Mouse (Mus musculus): Measurements from ENCODE around the gene Lypd6.
A peak's percentile ranks its signal among the peaks of the same experiment; 100 is the strongest.

The Lypd6 gene

DNA sequence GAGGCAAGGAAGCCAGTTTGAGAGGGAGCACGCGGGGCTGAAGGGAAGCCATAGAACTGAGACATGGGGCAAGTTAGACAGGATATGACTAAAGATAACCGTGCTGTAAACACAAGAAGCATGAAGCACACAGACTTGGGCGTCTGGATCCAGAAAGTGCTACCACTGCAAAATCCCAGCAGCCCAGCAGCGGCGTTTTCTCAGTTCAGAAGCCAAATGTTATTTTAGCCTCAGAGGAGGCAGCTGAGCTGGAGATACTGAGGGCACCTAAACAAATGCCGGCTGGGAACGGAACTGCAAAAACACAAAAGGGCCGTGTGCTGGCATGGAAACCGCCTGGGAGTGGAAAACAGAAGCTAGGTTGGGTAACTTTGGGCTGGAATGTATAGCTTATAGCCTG is 43.9 kb downstream of the Lypd6 start:
- DNase-seq (ENCODE audit: low spot score), result peak; percentile 35

DNA sequence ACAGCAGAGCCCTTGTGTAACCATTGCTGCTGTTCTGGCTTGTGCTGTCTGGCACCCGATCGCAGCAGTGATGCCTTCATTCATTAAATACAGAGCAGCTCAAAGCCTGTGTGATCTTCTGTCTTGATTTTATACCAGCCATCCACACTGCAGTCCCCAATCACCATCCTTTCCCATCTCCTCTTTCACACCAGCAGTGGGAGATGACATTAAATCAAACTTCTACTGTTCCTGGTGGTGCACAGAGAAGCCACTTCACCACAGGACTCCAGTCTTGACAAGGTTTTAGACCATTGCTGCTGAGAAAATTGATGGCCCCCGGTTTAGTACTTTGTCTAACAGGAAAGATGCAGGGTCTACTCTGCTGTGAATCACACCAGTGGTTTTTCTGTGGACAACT is 44.9 kb downstream of the Lypd6 start:
- no peak for DNase-seq (ENCODE audit: low spot score)

GRCm38 (mm10) chr2:50111609-50112008 is 45.4 kb downstream of the Lypd6 start:
- DNase-seq (ENCODE audit: low spot score), result no peak

DNA sequence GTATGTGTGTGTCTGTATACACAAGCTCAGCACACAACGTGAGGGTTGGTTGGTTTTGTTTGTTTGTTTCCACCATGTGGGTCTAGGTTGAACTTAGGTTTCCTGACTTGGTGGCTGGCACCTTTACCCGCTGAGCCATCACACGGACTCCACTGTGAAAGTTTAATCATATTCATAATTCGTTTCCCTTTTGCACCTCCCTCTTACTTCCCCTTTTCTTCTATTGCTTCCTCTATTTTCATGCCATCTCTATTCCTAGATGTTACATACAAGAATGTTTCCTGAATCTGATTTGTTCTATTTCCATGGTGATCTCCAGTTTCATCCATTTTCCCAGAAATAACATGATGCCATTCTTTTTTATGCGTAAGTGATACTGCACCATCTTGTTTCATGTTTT is 46.2 kb downstream of the Lypd6 start:
- no peak for DNase-seq (ENCODE audit: low spot score)

GRCm38 (mm10) chr2:50119101-50119500 is 52.9 kb downstream of the Lypd6 start:
- DNase-seq (ENCODE audit: low spot score), result no peak

DNA sequence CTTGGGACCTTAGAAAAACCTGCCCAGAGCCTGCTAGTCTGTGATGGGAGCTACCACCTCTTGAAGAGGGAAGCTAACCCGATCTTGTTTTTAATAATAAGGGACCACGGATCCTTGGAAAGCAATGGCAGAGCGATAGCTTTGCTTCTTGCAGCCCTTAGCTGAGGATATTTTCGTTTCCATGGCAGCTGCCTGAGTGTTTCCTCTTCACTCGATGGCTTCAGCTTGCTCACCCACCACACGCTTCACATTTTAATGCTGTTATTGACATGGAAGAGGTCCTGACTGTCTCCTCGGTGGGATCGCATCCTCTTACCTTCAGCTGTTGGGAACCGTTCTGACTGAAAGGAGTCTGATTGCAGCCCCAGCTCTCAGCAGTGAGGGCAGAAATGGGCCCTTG is 54.6 kb downstream of the Lypd6 start:
- no peak for DNase-seq (ENCODE audit: low spot score)

DNA sequence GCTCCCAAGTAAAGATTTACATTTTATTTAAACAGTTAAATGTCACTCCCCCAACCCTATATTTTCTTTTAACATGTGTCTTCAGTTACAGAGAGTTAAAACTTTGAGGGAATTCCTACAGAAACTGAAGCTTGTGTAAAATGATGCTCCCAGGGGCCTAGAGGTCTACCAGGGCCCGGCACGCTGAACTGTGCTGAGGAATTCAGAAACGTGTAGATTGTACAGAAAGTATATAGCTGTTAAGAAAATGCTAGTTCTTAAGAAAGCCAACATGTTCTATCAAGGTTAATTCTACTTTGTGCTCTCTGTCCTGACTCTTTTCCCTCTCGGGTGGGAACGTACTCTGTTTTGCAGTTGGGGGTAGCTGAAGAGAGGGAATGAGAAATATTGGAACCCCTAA is 57.1 kb downstream of the Lypd6 start:
- DNase-seq (ENCODE audit: low spot score), result no peak

GRCm38 (mm10) chr2:50127513-50128175 is 61.4 kb downstream of the Lypd6 start:
- no peak for DNase-seq (ENCODE audit: low spot score)

DNA sequence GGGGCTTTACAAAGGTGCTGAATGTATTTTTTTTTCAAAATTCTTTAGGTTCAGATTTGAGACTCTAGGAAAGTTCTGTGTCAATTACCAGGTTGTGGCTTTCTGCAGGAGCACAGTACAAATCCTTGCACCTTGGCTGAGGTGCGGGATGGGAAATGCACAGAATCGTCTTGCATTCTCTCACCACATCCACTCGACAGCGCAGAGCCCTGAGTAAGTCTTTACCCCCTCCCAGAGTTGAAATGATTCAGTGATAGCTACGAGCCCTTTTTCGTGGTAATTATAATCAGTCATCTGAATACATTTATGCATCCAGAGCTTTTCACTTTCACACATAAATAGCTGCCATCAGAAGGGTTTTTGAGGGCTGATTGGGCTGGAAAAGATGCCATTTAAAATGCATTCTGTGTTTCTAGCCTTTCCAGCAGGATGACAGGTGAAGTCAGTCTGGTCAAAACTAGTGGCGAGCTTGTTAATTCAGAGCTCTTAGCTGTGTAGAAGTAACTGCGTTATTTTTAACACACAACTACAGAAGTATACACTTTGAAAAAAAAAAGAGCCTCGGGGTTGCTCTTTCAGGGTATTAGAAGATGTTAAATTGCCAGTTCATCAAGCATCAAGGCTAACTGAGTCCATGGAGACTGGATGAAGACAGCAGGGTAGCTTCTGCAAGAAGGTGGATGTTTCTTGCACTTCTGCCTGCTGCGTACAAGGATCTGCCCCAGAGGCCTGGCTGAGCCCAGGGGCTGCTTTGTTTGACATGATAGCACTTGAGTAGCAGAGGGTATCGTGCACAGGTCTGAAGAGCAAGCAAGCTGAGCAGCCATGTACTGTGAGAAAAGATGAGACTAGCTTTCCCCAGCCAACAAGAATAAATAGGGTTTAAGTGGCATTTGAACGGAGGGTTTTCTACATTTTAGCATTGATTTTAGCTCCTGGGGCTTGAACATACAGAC is 62.4 kb downstream of the Lypd6 start:
- no peak for DNase-seq (ENCODE audit: low spot score)

DNA sequence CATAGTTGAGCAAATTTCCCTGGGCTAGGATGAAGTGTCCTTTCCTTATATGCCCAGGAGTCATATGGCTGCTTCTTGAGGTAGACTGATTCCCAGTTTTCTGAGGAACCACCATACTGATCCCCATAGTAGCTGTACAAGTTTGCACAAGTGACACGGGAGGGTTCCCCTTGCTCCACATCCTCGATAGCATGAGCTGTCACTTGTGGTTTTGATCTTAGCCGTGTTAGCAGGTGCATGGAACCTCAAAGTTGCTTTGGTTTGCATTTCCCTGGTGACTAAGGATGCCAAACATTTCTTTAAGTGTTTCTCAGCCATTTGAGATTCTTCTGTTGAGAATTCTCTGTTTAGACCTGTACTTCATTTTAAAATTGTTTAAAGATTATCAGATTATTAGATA is 64.4 kb downstream of the Lypd6 start:
- no peak for DNase-seq (ENCODE audit: low spot score)

DNA sequence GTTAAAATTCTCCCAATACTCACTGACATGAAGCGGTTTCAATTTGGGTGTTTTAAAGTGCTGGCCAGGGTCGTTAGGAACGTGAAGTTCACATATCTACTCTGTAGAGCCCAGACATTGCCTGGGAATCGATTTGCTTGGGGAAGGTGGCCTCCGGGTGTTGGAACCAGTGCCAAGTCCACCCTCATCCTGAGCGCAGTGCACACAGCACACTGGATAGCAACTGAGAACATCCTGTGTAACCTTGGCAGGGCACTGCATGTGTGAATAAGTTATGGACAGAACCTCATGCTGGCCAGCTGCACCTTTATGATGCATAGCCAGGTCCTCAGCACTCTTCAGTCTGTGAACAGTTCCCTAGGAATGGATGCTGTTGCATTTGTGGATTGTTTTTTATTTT is 77.4 kb downstream of the Lypd6 start:
- no peak for DNase-seq (ENCODE audit: low spot score)

DNA sequence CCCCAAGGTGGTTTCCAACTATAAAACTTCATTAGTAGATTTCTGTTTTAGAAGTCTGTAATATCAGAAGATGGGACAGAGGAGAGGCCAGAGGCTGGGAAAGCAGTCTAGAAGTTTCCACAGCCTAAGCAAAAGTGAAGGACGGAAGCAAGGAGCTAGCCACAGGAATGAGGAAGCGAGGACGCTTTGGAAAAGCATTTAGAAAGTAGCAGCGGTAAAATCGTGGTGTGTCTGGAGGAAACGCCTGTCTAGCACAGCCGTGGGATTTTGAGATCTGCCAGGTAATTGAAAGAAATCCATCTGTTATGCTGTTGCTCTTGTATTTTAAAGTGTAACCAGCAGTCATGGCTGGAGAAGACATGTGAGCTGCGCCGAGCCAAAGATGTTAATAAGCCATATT is 81.1 kb downstream of the Lypd6 start:
- DNase-seq (ENCODE audit: low spot score), result no peak

- DNase-seq (ENCODE audit: low spot score), result no peak
These were observed 83.3 kb downstream of the Lypd6 start for GRCm38 (mm10) chr2:50149257-50150202.

DNA sequence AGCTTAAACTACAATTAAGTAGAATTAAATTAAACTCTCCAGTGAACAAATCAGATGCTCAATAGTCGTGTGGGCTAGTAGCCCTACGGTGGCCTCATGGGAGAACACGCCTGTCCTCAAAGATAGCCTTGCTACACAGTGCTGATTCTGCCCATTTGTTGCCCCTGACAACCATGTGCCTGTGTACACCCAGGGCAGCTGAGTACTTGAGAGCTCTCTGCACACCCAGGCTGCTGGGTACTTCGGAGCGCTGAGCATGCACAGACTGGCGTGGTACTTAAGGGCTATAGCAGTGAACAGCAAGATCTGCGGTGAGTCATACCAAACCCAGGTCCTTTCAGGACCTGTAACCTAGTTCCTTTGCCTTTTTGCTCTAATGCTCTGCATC is 84.0 kb downstream of the Lypd6 start:
- DNase-seq (ENCODE audit: low spot score), result no peak

DNA sequence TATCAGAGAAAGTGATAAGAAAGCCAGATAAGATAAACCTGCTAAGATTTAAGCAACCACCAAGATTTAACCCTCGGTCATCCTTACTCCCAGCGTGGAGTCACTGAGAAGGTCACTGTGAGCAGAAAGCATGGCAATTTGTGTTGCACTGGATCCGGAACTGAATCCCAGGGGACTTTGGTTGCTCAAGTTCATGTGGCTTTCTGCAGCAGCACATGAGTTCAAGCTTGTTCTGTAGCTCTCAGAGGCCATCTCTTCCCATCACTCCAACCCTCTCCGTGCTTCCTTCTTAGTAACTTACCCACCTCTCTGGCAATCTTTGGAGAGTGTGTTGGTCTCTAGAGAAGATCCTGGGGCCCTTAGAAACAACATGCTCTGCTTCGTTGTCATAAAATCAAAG is 84.6 kb downstream of the Lypd6 start:
- no peak for DNase-seq (ENCODE audit: low spot score)

DNA sequence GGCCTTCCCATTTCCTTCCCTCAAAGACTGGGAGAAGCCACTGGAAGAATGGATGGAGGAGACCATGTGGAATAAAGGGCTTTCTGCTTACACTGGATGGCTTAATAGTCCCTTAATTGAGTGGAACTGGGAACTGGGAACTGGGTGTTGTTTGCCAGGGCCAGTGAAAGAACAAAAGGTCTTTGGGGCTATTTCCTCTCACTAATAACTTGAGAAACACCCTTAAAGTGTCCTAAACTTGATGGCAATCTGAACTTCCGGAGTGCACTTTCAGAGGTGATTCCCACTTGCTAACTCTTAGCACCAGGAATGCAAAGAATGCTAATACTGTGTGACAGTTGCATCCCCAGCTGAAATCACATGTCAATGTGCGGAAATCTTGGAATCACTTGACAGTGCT is 85.2 kb downstream of the Lypd6 start:
- no peak for DNase-seq (ENCODE audit: low spot score)

- no peak for DNase-seq (ENCODE audit: low spot score)
These were observed 85.7 kb downstream of the Lypd6 start for GRCm38 (mm10) chr2:50151879-50152278.

GRCm38 (mm10) chr2:50156009-50156408 is 89.8 kb downstream of the Lypd6 start:
- no peak for DNase-seq (ENCODE audit: low spot score)

DNA sequence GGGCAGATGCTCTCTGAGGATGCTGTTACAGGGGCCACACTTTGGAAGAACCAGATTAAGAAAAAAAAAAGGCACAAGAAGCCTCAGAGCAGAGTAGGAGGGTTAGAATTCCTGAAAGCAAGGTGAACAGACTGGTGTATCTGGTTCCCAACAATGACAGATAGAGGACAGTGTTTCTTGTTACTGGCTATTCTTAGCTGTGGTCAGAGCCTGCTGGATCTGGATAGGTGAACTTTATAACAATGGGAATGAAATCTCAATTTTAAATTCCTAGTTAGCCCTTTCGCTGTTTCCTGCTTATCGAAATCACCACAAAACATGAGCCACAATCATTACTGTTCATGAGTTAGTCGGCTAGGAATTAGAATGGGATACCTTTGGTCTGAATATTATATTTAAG is 93.8 kb downstream of the Lypd6 start:
- DNase-seq (ENCODE audit: low spot score), result no peak

DNA sequence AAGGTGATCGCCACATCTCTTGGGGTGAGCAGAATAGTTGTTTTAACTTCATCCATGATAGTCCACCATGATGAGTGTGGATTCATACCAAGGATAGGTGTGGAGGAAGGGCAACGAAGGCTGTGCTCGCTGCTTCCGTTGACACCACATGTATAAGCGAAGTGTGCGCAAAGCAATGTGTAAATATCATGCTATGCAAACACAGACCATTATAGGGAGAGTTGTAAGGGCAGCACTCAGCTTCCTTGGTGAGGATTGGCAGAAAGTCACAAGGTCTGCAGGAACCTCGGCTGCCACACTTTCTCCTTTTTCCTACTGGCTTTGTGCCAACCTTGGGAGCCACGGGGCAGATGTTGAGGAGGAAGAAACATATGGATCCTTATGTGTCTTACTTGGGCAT is 97.4 kb downstream of the Lypd6 start:
- no peak for DNase-seq (ENCODE audit: low spot score)

DNA sequence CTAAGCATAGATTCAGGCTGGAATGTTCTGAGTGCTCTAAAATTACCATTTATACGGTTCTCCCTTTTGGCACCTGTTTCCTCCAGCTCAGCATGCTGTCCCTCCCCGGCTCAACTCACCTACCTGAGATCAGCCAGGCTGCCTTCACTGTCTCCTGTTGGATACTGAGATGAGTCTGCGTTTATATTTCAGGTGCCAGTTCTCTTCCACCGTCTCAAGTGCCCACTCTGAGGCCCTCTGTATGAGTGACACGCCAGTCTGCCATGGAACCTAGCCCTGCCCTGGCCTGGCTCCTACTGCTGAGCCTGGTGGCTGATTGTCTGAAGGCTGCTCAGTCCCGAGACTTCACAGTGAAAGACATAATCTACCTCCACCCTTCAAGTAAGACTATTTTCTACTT is 99.0 kb downstream of the Lypd6 start:
- no peak for DNase-seq (ENCODE audit: low spot score)

DNA sequence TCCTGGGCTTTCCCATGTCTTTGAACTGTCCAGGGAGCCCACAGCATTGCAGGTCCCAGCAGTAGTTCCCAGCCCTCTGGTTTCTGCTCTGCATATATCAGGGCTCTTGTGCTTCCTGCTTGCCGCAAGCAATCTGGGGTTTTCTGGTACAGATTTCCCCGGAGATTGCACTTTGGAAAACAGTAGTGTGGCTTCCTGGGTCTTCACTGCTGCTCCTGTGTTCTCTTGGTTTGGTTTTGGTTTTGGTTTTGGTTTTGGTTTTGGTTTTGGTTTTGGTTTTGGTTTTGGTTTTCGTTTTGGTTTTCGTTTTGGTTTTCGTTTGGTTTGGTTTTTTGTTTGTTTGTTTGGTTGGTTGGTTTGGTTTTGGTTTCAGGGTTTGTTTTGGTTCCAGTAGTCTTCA is 99.9 kb downstream of the Lypd6 start:
- DNase-seq (ENCODE audit: low spot score), result no peak

Measured in ovary, adult 18-20 months (tissue).